Mouse (Mus musculus): ENCODE results near the gene Kbtbd3.

- TF ChIP-seq CTCF (IDR thresholded peaks at IDR 0.05; ENCODE audit: borderline replicate concordance, control insufficient read depth, extremely low read depth, insufficient read depth, low read length, poor library complexity) (no peak), POLR2A (IDR thresholded peaks at IDR 0.05; ENCODE audit: control insufficient read depth, extremely low read depth, insufficient read depth, low read length, poor library complexity) (no peak)
Measured at GRCm38 (mm10) chr9:4313946-4314345, 4.3 kb downstream of the Kbtbd3 start.
